Mouse (Mus musculus): ENCODE measurements around the gene Dusp23.

The Dusp23 gene

GRCm38 (mm10) chr1:172632451-172633326 lies at the start of gene Dusp23:
TSS of gene Dusp23 (minus strand) at chr1:172632962.
- peak; percentile 86 for DNase-seq (ENCODE audit: low read depth, low spot score)

- DNase-seq (ENCODE audit: low read depth, low spot score): no peak
These were observed 48.0 kb upstream of the Dusp23 start for GRCm38 (mm10) chr1:172680742-172681141.

GRCm38 (mm10) chr1:172670716-172671115 lies 38.0 kb upstream of the Dusp23 start:
- no peak for DNase-seq (ENCODE audit: low read depth, low spot score)

- DNase-seq (ENCODE audit: low read depth, low spot score): peak; percentile 24
These were observed 34.8 kb upstream of the Dusp23 start for GRCm38 (mm10) chr1:172667597-172667996.

GRCm38 (mm10) chr1:172665457-172665856 lies 32.7 kb upstream of the Dusp23 start:
- DNase-seq (ENCODE audit: low read depth, low spot score): peak; percentile 16

GRCm38 (mm10) chr1:172659688-172660087 lies 26.9 kb upstream of the Dusp23 start:
- no peak for DNase-seq (ENCODE audit: low read depth, low spot score)

GRCm38 (mm10) chr1:172657266-172657665 lies 24.5 kb upstream of the Dusp23 start:
- no peak for DNase-seq (ENCODE audit: low read depth, low spot score)

- DNase-seq (ENCODE audit: low read depth, low spot score): no peak
These were observed 21.1 kb upstream of the Dusp23 start for GRCm38 (mm10) chr1:172653900-172654299.

GRCm38 (mm10) chr1:172652040-172652662 lies 19.4 kb upstream of the Dusp23 start:
- DNase-seq (ENCODE audit: low read depth, low spot score): no peak

GRCm38 (mm10) chr1:172651288-172651987 lies 18.7 kb upstream of the Dusp23 start:
- DNase-seq (ENCODE audit: low read depth, low spot score): no peak

- no peak for DNase-seq (ENCODE audit: low read depth, low spot score)
These were observed 17.9 kb upstream of the Dusp23 start for GRCm38 (mm10) chr1:172650519-172651287.

- DNase-seq (ENCODE audit: low read depth, low spot score): no peak
These were observed 16.6 kb upstream of the Dusp23 start for GRCm38 (mm10) chr1:172649396-172649795.

GRCm38 (mm10) chr1:172647236-172647635 lies 14.5 kb upstream of the Dusp23 start:
- DNase-seq (ENCODE audit: low read depth, low spot score): no peak

- DNase-seq (ENCODE audit: low read depth, low spot score): no peak
These were observed 6.0 kb upstream of the Dusp23 start for GRCm38 (mm10) chr1:172638781-172639180.

GRCm38 (mm10) chr1:172637801-172638200 lies 5.0 kb upstream of the Dusp23 start:
- no peak for DNase-seq (ENCODE audit: low read depth, low spot score)

GRCm38 (mm10) chr1:172636266-172636665 lies 3.5 kb upstream of the Dusp23 start:
- no peak for DNase-seq (ENCODE audit: low read depth, low spot score)

GRCm38 (mm10) chr1:172635258-172635657 lies 2.5 kb upstream of the Dusp23 start:
- DNase-seq (ENCODE audit: low read depth, low spot score): no peak

GRCm38 (mm10) chr1:172634136-172634535 lies 1.4 kb upstream of the Dusp23 start:
- no peak for DNase-seq (ENCODE audit: low read depth, low spot score)

- no peak for DNase-seq (ENCODE audit: low read depth, low spot score)
These were observed 1.0 kb downstream of the Dusp23 start for GRCm38 (mm10) chr1:172631721-172632120.

- DNase-seq (ENCODE audit: low read depth, low spot score): no peak
These were observed 2.9 kb downstream of the Dusp23 start for GRCm38 (mm10) chr1:172629831-172630230.

- no peak for DNase-seq (ENCODE audit: low read depth, low spot score)
These were observed 6.5 kb downstream of the Dusp23 start for GRCm38 (mm10) chr1:172626306-172626705.

GRCm38 (mm10) chr1:172624081-172624480 lies 8.7 kb downstream of the Dusp23 start:
- DNase-seq (ENCODE audit: low read depth, low spot score): no peak
